Mouse (Mus musculus) ovary, adult 2 months (tissue): ENCODE results near the gene Lsm3. TPM values are rescaled to one million over a fixed set of nuclear protein-coding genes. Genes with fewer than 3 reads are reported as not detected.

ENCODE experiments used
- polyA plus RNA-seq: library from polyadenylated mRNA; depleted of rRNA; stranded (reverse); fragments of >200 nt; gene quantifications from 2 replicates; pipeline ENCODE4 v1.2.3, GENCODE M21; 2012; rRNA removed

The Lsm3 gene
- 11.7 and 17.4 TPM in 2 replicates for polyA plus RNA-seq

GRCm38 (mm10) chr6:91515545-91516449 lies at the start of gene Lsm3, which contains the start of gene Xpc:
Gene Lsm3, plus strand, starts transcription at chr6:91515928.
Gene Xpc, minus strand, starts transcription at chr6:91515888.

GRCm38 (mm10) chr6:91472868-91473804 lies 42.6 kb upstream of the Lsm3 start, which contains the start of the genes Chchd4 and Tmem43:
Gene Chchd4, minus strand, starts transcription at chr6:91473546.
Gene Tmem43, plus strand, starts transcription at chr6:91473703.

Other genes starting within 250 kb of the Lsm3 start
- 11.2 and 11.7 TPM in 2 replicates for gene Wnt7a, start 104.6 kb upstream of the Lsm3 start, polyA plus RNA-seq
- 8.8 and 10.2 TPM in 2 replicates for gene Chchd4, start 42.4 kb upstream of the Lsm3 start, polyA plus RNA-seq
- 43.7 and 53.0 TPM in 2 replicates for gene Tmem43, start 42.2 kb upstream of the Lsm3 start, polyA plus RNA-seq
- gene Xpc, start within 50 bp of the Lsm3 start, polyA plus RNA-seq = 11.2 and 12.5 TPM in 2 replicates
- 173 and 196 TPM in 2 replicates for gene Slc6a6, start 168.1 kb downstream of the Lsm3 start, polyA plus RNA-seq